Mouse (Mus musculus) thymus, postnatal 14 days (tissue): ENCODE results near the gene Lrfn4.

Source experiments
- DNase-seq: peaks from one replicate; pipeline ENCODE4 v3.0.0; 2021

Gene Lrfn4

GRCm38 (mm10) chr19:4568832-4569231 is 46.6 kb downstream of the Lrfn4 start:
- DNase-seq: no peak

- no peak for DNase-seq
Measured at GRCm38 (mm10) chr19:4567665-4568064, 47.8 kb downstream of the Lrfn4 start.

- DNase-seq: no peak
Measured at GRCm38 (mm10) chr19:4566880-4567279, 48.6 kb downstream of the Lrfn4 start.

- no peak for DNase-seq
Measured at GRCm38 (mm10) chr19:4565678-4566077, 49.8 kb downstream of the Lrfn4 start.
